Mouse (Mus musculus) C2C12 (cell line): ENCODE data around the gene Gxylt1.

Experiments used
- CTCF ChIP-seq: IDR thresholded peaks from one replicate; pipeline ENCODE4 v1.5.1; 2011; ENCODE audit not compliant: control insufficient read depth, insufficient read depth, insufficient read length
- USF1 ChIP-seq: IDR thresholded peaks from one replicate; pipeline ENCODE4 v1.6.1; 2011; ENCODE audit warnings: low read depth, mild to moderate bottlenecking, control low read depth, moderate library complexity

- TF ChIP-seq USF1 (no peak), CTCF (no peak)
Observed at GRCm38 (mm10) chr15:93251553-93252250, 23.3 kb downstream of the Gxylt1 start.
